Mouse (Mus musculus): ENCODE results near the gene Zfp689. TPM values are rescaled to one million over a fixed set of nuclear protein-coding genes. Genes with fewer than 3 reads are reported as not detected.

The Zfp689 gene
- polyA plus RNA-seq (2014; fragmentation: Illumina TruSeq; extraction: RNeasy Lipid Tissue Mini Kit (QIAGEN cat#74804); ENCODE audit: low read depth, low replicate concordance) = 1.9 TPM

DNA sequence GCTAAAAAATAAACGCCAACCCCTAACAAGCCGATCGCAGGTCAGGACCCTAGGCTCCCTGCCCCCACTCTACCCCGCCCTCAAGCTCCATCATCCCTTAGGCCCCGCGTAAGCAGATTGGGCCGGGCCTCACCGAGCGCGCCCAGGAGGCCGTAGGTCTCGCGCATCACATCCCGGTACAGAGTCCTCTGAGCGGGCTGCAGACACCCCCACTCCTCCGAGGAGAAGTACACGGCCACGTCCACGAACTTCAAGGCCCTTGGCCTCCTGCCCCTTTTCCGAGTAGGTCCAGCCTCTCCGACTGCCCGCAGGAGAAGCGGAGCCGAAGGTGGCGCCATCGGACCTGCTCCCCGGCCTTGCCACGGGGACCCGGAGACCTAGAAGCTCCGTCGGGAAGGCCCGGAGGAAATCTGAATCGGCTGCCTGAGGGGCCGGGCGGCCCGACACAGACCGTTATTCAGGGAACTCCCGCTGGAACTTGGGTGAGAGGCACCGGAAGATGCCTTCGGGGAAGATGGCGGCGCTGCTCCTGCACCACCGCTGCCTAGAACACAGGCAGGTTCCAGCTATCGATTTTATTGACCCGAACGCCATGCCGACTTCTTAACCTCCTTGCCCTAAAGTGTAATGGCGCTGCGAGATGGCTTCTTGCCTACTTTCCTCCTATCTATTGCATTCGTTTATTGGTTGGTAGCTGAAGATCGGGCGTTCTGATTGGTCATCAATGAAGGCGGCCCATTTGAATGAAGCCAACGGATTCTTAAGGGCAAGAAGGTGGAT is at the start of gene Zfp689:
Gene Zfp689 (minus strand): TSS at position 638 of the 780 bp plus-strand sequence.

DNA sequence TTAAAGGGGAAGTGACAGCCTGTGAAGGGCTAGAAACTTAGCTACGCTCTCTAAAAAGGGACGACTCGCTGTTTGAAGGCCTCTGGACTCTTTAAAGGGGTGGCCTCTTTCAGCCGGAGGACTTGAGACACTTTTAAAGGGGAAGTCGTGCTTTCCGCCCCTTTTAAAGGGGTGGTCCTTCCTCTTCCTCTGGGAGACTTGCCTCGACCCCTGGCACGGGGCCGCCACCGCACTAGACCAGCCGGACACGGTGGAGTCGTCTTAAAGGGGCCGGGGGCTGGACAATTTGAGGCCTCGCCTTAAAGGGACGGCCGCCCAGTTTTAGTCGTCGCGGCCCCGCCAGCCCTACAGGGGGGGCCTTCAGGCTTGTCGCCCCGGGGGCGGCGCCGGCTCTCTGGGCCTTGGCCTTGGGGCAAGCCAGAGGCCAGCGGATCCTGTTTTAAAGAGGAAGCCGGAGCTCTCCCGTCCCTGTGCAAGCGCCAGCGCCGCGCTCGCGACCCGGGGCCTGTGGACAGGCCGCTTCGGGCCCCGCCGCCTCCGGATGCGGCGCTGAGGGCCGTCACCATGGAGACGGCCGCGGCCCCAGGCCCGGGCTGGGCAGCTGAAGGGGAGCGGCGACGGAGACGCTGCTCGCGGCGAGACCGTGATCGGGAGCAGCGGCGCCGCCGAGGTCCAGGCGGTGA is 29.8 kb upstream of the Zfp689 start, which contains the start of gene Fbrs:
Gene Fbrs (plus strand): TSS at position 565 of the 683 bp plus-strand sequence.

DNA sequence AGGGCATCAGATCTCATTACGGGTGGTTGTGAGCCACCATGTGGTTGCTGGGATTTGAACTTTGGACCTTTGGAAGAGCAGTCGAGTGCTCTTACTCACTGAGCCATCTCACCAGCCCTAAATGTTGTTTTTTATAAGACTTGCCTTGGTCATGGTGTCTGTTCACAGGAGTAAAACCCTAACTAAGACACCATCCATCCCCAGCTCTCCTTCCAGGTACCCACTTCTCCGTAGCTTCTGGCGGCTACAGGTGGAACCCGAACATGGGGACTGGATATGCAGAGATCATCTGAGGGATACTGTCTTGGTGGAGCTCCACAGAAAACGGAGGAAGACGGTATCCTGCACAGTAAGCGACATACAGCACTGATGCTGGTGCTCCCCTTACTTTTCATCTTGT is 10.4 kb upstream of the Zfp689 start, which contains the start of gene Prr14:
Gene Prr14 (plus strand): TSS at position 301 of the 400 bp plus-strand sequence.

DNA sequence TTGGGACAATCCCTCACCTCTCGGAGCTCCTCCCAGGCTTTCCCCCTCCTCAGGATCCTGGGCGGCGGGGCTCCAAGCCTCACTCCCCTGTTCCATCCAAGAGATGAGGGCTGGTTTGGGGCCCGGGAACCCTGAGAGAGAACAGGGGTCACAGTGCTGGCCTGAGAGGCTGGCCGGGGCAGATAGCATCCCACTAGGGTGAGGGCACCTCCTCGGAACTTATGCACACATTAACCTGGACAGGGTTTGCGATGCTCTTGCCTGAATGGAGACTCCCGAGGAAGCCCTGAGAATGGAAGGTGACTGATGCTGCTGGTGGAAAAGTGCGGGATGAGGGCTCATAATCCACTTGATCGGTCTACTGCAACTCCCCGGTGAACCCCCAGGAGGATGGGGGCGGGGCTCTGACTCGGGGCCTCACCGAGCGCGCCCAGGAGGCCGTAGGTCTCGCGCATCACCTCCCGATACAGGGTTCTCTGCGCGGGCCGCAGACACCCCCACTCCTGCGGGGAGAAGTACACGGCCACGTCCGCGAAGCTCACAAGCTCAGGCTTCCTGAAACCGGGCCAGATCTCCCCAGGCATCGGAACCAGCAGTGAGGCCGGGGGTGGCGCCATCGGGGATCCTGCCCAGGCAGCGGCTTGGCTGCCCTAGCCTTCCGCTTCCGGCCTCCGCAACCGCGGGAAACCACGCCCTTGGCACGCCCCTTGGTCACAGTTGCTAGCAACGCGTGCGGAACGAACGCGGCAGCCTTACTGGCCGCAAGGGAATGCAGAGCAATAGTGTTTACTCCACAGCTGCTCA is 27.4 kb downstream of the Zfp689 start, which contains the start of gene Zfp688:
Gene Zfp688 (minus strand): TSS at position 681 of the 804 bp plus-strand sequence.

DNA sequence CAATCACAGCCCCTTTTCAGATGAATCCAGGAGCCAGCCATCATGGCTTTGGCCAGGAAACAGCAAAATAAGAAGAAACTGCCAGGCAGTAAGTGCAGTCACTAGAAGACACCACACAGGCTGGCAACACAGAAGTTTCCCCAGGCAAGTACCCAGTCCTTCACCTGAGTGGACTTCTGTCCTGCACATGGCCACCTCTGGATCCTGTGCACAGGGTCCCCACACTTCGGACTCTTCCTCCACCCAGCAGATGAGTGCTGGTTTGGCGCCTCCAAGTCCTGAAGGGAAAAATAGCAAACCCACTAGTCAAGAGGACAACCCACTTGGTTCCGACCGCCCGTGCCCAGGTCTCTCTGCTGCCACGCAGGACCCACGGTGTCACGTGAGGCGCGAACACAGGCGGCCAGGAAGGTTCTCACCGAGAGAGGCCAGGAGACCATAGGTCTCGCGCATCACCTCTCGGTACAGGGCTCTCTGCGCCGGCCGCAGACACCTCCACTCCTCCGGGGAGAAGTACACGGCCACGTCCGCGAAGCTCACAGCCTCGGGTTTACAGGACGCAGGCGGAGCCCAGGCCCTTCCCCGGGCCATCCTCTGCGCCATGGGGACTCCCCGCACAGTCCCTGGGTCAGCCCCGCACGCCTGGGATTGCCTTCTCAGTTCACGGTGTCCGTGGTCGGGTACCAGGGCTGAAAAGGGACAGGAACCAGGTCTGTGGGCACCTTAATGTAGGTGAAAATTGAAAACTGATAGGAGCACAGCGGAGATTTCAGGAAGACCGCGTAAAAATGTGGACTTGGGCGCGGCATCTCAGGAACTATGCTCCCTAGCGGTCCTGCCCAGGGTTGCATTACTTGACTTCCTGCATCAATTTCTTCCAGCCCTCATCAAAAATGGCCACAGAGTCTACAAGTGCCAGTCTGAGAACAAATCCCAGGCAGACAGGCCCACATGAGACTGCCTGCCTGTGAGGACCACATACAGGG is 42.7 kb downstream of the Zfp689 start, which contains the start of gene Zfp764:
Gene Zfp764 (minus strand): TSS at position 821 of the 986 bp plus-strand sequence.

DNA sequence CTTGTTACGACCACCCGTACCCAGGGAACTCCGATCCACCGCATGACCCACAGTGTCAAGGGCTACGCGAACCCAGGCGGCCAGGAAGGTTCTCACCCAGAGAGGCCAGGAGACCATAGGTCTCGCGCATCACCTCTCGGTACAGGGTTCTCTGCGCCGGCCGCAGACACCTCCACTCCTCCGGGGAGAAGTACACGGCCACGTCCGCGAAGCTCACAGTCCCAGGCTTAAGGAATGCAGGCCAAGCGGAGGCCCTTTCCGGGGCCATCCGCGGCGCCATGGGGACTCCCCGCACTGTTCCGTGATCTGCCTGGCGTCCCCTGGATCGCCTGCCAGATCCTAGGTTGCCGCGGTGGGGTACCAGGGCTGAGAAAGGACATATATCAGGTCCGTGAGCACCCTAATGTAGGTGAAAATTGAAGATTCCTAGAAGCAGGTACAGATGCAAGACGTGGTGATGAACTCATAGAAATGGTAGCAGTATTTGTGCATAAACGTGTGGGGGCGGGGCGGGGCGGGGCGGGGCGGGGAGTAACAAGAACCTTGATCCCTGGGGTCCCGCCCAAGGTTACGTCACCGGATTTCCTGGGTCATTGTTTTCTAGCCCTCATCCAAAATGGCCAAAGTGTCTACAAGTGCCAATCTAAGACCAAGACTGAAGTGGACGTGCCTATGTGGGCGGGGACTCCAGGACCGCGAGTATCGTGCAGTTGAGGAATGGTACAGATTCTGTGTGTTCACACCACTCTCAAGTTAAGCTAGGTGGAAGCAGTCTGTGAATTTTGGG is 55.6 kb downstream of the Zfp689 start, which contains the start of gene E430018J23Rik:
Gene E430018J23Rik (minus strand): TSS at position 473 of the 787 bp plus-strand sequence.

Other genes with a start within 250 kb of the Zfp689 start
- gene Tbc1d10b, start 240.7 kb downstream of the Zfp689 start, polyA plus RNA-seq (2014; fragmentation: Illumina TruSeq; extraction: RNeasy Lipid Tissue Mini Kit (QIAGEN cat#74804); ENCODE audit: low read depth, low replicate concordance) = 3.7 TPM
- 9.2 TPM for gene Mylpf, start 240.3 kb downstream of the Zfp689 start, polyA plus RNA-seq (2014; fragmentation: Illumina TruSeq; extraction: RNeasy Lipid Tissue Mini Kit (QIAGEN cat#74804); ENCODE audit: low read depth, low replicate concordance)
- 1.7 TPM for gene Zfp553, start 216.1 kb downstream of the Zfp689 start, polyA plus RNA-seq (2014; fragmentation: Illumina TruSeq; extraction: RNeasy Lipid Tissue Mini Kit (QIAGEN cat#74804); ENCODE audit: low read depth, low replicate concordance)
- gene Sept1, start 216.0 kb downstream of the Zfp689 start, polyA plus RNA-seq (2014; fragmentation: Illumina TruSeq; extraction: RNeasy Lipid Tissue Mini Kit (QIAGEN cat#74804); ENCODE audit: low read depth, low replicate concordance) = not detected
- not detected for gene Zfp771, start 204.9 kb downstream of the Zfp689 start, polyA plus RNA-seq (2014; fragmentation: Illumina TruSeq; extraction: RNeasy Lipid Tissue Mini Kit (QIAGEN cat#74804); ENCODE audit: low read depth, low replicate concordance)
- gene Dctpp1, start 188.4 kb downstream of the Zfp689 start, polyA plus RNA-seq (2014; fragmentation: Illumina TruSeq; extraction: RNeasy Lipid Tissue Mini Kit (QIAGEN cat#74804); ENCODE audit: low read depth, low replicate concordance) = not detected
- gene Sephs2, start 175.1 kb downstream of the Zfp689 start, polyA plus RNA-seq (2014; fragmentation: Illumina TruSeq; extraction: RNeasy Lipid Tissue Mini Kit (QIAGEN cat#74804); ENCODE audit: low read depth, low replicate concordance) = 78.0 TPM
- gene Itgal, start 152.9 kb downstream of the Zfp689 start, polyA plus RNA-seq (2014; fragmentation: Illumina TruSeq; extraction: RNeasy Lipid Tissue Mini Kit (QIAGEN cat#74804); ENCODE audit: low read depth, low replicate concordance) = 0.82 TPM
- gene Zfp768, start 103.6 kb downstream of the Zfp689 start, polyA plus RNA-seq (2014; fragmentation: Illumina TruSeq; extraction: RNeasy Lipid Tissue Mini Kit (QIAGEN cat#74804); ENCODE audit: low read depth, low replicate concordance) = 3.0 TPM
- gene Zfp747, start 73.1 kb downstream of the Zfp689 start, polyA plus RNA-seq (2014; fragmentation: Illumina TruSeq; extraction: RNeasy Lipid Tissue Mini Kit (QIAGEN cat#74804); ENCODE audit: low read depth, low replicate concordance) = 2.9 TPM
- gene 9130019O22Rik, start 62.0 kb downstream of the Zfp689 start, polyA plus RNA-seq (2014; fragmentation: Illumina TruSeq; extraction: RNeasy Lipid Tissue Mini Kit (QIAGEN cat#74804); ENCODE audit: low read depth, low replicate concordance) = 1.7 TPM
- gene E430018J23Rik, start 55.5 kb downstream of the Zfp689 start, polyA plus RNA-seq (2014; fragmentation: Illumina TruSeq; extraction: RNeasy Lipid Tissue Mini Kit (QIAGEN cat#74804); ENCODE audit: low read depth, low replicate concordance) = 1.1 TPM
- 3.1 TPM for gene Zfp764, start 42.3 kb downstream of the Zfp689 start, polyA plus RNA-seq (2014; fragmentation: Illumina TruSeq; extraction: RNeasy Lipid Tissue Mini Kit (QIAGEN cat#74804); ENCODE audit: low read depth, low replicate concordance)
- gene Zfp688, start 27.1 kb downstream of the Zfp689 start, polyA plus RNA-seq (2014; fragmentation: Illumina TruSeq; extraction: RNeasy Lipid Tissue Mini Kit (QIAGEN cat#74804); ENCODE audit: low read depth, low replicate concordance) = 2.0 TPM
- 25.5 TPM for gene Prr14, start 10.5 kb upstream of the Zfp689 start, polyA plus RNA-seq (2014; fragmentation: Illumina TruSeq; extraction: RNeasy Lipid Tissue Mini Kit (QIAGEN cat#74804); ENCODE audit: low read depth, low replicate concordance)
- 6.2 TPM for gene Fbrs, start 30.0 kb upstream of the Zfp689 start, polyA plus RNA-seq (2014; fragmentation: Illumina TruSeq; extraction: RNeasy Lipid Tissue Mini Kit (QIAGEN cat#74804); ENCODE audit: low read depth, low replicate concordance)
- gene Srcap, start 62.8 kb upstream of the Zfp689 start, polyA plus RNA-seq (2014; fragmentation: Illumina TruSeq; extraction: RNeasy Lipid Tissue Mini Kit (QIAGEN cat#74804); ENCODE audit: low read depth, low replicate concordance) = 10.6 TPM
- 4.8 TPM for gene Gm42715, start 70.4 kb upstream of the Zfp689 start, polyA plus RNA-seq (2014; fragmentation: Illumina TruSeq; extraction: RNeasy Lipid Tissue Mini Kit (QIAGEN cat#74804); ENCODE audit: low read depth, low replicate concordance)
- not detected for gene Tmem265, start 112.2 kb upstream of the Zfp689 start, polyA plus RNA-seq (2014; fragmentation: Illumina TruSeq; extraction: RNeasy Lipid Tissue Mini Kit (QIAGEN cat#74804); ENCODE audit: low read depth, low replicate concordance)
- gene Phkg2, start 124.2 kb upstream of the Zfp689 start, polyA plus RNA-seq (2014; fragmentation: Illumina TruSeq; extraction: RNeasy Lipid Tissue Mini Kit (QIAGEN cat#74804); ENCODE audit: low read depth, low replicate concordance) = 16.0 TPM
- 1.6 TPM for gene Ccdc189, start 139.4 kb upstream of the Zfp689 start, polyA plus RNA-seq (2014; fragmentation: Illumina TruSeq; extraction: RNeasy Lipid Tissue Mini Kit (QIAGEN cat#74804); ENCODE audit: low read depth, low replicate concordance)
- gene Rnf40, start 139.6 kb upstream of the Zfp689 start, polyA plus RNA-seq (2014; fragmentation: Illumina TruSeq; extraction: RNeasy Lipid Tissue Mini Kit (QIAGEN cat#74804); ENCODE audit: low read depth, low replicate concordance) = 1.5 TPM
- 7.7 TPM for gene Zfp629, start 166.6 kb upstream of the Zfp689 start, polyA plus RNA-seq (2014; fragmentation: Illumina TruSeq; extraction: RNeasy Lipid Tissue Mini Kit (QIAGEN cat#74804); ENCODE audit: low read depth, low replicate concordance)